Mouse (Mus musculus) midbrain, embryonic 15.5 days (tissue): ENCODE measurements around the gene Hist1h4i. TPM values are rescaled to one million over a fixed set of nuclear protein-coding genes. Genes with fewer than 3 reads are reported as not detected.
"Not testable (repeated sequence)": the region's sequence is repeated elsewhere in the genome, so short reads cannot be mapped to it uniquely, and the experiment has no call there.

Experiments used
- ATAC-seq: fragments of 200-750 bp; cut with Nextera tagmentation; replicated peaks from 2 replicates; pipeline ENCODE4 v1.8.0; 2017; ENCODE audit warnings: moderate TSS enrichment
- H3K27ac ChIP-seq: fragments of 300-500 bp; sonication (generic); 2 replicates; pipeline ENCODE4 v1.5.1; 2015; ENCODE audit warnings: mild to moderate bottlenecking, inconsistent platforms
- H3K27me3 ChIP-seq: fragments of 300-500 bp; sonication (generic); replicated peaks from 2 replicates; pipeline ENCODE4 v1.6.1; 2015; ENCODE audit warnings: inconsistent platforms
- H3K36me3 ChIP-seq: fragments of 300-500 bp; sonication (generic); replicated peaks from 2 replicates; pipeline ENCODE4 v1.6.1; 2015; ENCODE audit warnings: inconsistent platforms
- H3K4me1 ChIP-seq: fragments of 300-500 bp; sonication (generic); 2 replicates; pipeline ENCODE4 v1.6.1; 2015; ENCODE audit warnings: inconsistent platforms
- H3K4me2 ChIP-seq: fragments of 300-500 bp; sonication (generic); 2 replicates; pipeline ENCODE4 v1.6.1; 2015; ENCODE audit warnings: inconsistent platforms, mild to moderate bottlenecking, moderate library complexity
- H3K4me3 ChIP-seq: fragments of 300-500 bp; sonication (generic); 2 replicates; pipeline ENCODE4 v1.5.1; 2015; ENCODE audit warnings: mild to moderate bottlenecking, inconsistent platforms
- H3K9ac ChIP-seq: fragments of 300-500 bp; sonication (generic); 2 replicates; pipeline ENCODE4 v1.6.1; 2015; ENCODE audit warnings: mild to moderate bottlenecking, inconsistent platforms
- H3K9me3 ChIP-seq: fragments of 300-500 bp; sonication (generic); 2 replicates; pipeline ENCODE4 v1.6.1; 2016; ENCODE audit warnings: inconsistent platforms
- WGBS: fragments of 180-500 bp; shearing (Covaris S2); methylation state at CpG from one replicate; pipeline ENCODE4 v1.1.7; 2015; ENCODE audit warnings: mixed read lengths; 5-methylcytosine and 5-hydroxymethylcytosine counted together
- polyA plus RNA-seq: library from polyadenylated mRNA; unstranded; fragments of >200 nt; fragmentation: Nextera tagmentation; extraction: Ambion mirVana; gene quantifications from 2 replicates; pipeline ENCODE4 v1.2.1, GENCODE M21; 2015

Hist1h4i gene
- polyA plus RNA-seq, 1 experiment from 2014 or later: 5.7 TPM

DNA sequence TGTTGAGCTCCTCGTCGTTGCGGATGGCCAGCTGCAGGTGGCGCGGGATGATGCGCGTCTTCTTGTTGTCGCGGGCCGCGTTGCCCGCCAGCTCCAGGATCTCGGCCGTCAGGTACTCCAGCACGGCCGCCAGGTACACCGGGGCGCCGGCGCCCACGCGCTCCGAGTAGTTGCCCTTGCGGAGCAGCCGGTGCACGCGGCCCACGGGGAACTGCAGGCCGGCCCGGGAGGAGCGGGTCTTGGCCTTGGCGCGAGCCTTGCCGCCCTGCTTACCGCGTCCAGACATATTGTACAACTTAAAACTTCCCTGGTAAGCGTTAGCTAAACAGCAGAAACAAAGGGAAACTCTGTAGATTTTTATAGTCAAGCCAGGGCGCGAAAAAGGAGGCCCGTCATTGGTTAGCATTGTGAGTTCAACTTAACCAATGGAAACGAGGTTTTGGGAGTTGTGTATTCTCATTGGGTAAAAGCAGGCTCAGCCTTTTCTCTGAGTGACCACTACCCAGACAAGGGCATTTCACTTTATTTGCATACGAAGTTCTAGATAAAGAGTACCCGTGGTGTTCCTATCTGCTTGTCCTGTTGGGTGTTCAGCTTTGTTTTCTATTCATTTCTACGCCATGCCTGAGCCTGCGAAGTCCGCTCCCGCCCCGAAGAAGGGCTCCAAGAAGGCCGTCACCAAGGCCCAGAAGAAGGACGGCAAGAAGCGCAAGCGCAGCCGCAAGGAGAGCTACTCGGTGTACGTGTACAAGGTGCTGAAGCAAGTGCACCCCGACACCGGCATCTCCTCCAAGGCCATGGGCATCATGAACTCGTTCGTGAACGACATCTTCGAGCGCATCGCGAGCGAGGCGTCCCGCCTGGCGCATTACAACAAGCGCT, 5.7 kb downstream of the Hist1h4i start, which contains the start of the genes Hist1h2ah and Hist1h2bk:
Gene Hist1h2ah (minus strand): TSS at position 302 of the 882 bp plus-strand sequence.
Gene Hist1h2bk (plus strand): TSS at position 604 of the 882 bp plus-strand sequence.
- peak within 1 kb of the TSS; percentile 71 for H3K27ac ChIP-seq
- H3K9me3 ChIP-seq, H3K27me3 ChIP-seq, H3K36me3 ChIP-seq: not testable (repeated sequence)
- H3K4me1 ChIP-seq: peaks cover 21% of the 10 kb centered on the region
- H3K4me2 ChIP-seq: peak within 1 kb of the TSS; percentile 63
- WGBS: under 1% methylated on average over 34 of the region's 69 CpGs
- peak; percentile 99 for ATAC-seq
- H3K9ac ChIP-seq: peak within 1 kb of the TSS; percentile 27; the same call in 1 of the 2 replicates
- peak within 1 kb of the TSS; percentile 42 for H3K4me3 ChIP-seq

DNA sequence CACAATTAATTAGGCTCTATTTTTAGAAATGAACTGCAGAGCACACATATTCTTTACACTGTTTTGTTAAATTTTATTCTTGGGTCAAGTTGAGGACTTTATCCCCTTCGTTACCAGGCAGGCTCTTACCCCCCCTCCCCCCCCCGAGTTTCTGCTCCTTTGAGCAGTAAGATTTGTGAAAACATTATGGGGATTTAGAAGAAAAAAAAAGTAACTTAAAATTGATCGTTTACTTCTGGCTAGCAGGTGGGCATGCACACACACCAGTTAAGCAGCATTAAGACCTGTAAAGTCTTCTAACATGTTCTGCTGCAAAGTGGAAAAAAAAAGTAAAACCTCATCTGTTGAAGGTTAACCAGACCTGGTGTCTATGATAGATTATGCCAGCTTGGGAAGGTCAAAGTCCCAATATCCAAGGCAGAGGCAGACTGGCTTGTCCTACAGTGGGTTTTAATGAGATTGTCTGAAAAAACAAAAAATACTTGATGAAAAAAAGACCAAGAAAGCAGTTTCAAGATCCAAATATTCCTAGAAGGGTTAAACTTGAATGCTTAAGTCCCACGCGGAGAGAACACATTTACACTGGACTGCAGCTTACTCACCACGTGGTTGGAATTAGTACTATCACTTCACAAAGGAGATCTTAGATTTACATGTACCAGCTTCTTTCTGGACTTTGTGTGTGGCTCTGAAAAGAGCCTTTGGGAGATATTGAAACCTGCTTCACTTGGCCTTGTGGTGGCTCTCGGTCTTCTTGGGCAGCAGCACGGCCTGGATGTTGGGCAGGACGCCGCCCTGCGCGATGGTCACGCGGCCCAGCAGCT, 6.5 kb downstream of the Hist1h4i start:
- peak overlapping the region; percentile 63 for H3K4me2 ChIP-seq
- ATAC-seq: peak; percentile 2; the same call in 1 of the 2 replicates
- WGBS: 0% methylated on average over 14 of the region's 14 CpGs
- H3K4me3 ChIP-seq: peak overlapping the region; percentile 42
- H3K9ac ChIP-seq: peak overlapping the region; percentile 27; the same call in 1 of the 2 replicates
- H3K36me3 ChIP-seq: no peaks in the 10 kb centered on the region
- H3K4me1 ChIP-seq: peaks cover 14% of the 10 kb centered on the region
- no peaks in the 10 kb centered on the region for H3K9me3 ChIP-seq
- no peaks in the 10 kb centered on the region for H3K27me3 ChIP-seq
- H3K27ac ChIP-seq: 0 out of 2 replicates have a peak overlapping the region, but pooled peaks have one; percentile 38

DNA sequence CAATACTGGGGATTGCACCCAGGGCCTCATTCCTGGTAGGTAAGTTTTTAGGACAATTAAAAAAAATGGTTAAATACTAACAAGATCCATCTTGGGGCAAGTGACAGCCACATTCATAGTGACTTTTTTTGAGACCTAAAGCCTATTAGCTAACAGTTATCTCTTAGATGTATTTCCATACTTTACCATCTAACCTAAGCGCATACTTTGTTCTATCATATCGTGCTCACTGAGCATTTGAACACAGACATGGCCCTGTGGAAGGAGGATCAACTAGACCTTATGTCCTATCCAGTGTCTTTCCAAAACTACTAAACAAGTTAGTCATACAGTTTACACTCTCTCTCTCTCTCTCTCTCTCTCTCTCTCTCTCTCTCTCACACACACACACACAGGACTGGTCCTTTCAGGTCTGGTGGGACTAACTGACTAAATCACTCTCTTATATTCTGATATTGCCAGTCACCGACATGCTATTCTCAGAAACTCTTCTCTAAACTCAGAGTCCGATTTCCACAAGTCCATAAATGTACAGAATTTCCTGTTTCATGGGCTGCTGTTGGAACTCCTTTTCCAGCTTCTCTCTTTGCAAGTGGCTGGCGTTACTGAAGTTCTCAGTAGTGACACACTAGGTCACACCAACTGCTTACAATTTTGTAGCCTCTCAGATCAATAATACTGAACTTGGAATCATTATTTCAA, 7.3 kb downstream of the Hist1h4i start:
- Histone ChIP-seq H3K4me2 (0 out of 2 replicates have a peak overlapping the region, but pooled peaks have one; percentile 0), H3K9ac (no peak overlapping the region)

GRCm38 (mm10) chr13:22030493-22030892, 10.7 kb downstream of the Hist1h4i start:
- Histone ChIP-seq H3K27ac (no peak overlapping the region), H3K9ac (no peak overlapping the region), H3K27me3 (no peaks in the 10 kb centered on the region), H3K4me2 (no peak overlapping the region), H3K36me3 (no peaks in the 10 kb centered on the region), H3K4me3 (no peak overlapping the region), H3K9me3 (no peaks in the 10 kb centered on the region), H3K4me1 (peaks cover 20% of the 10 kb centered on the region)
- WGBS: 13% methylated on average over 4 of the region's 4 CpGs
- no peak for ATAC-seq

More for the DNA sequence above, 7.3 kb downstream of the Hist1h4i start:
- Histone ChIP-seq H3K4me1 (peaks cover 17% of the 10 kb centered on the region), H3K9me3 (no peaks in the 10 kb centered on the region), H3K36me3 (no peaks in the 10 kb centered on the region), H3K4me3 (no peak overlapping the region), H3K27ac (no peak overlapping the region), H3K27me3 (no peaks in the 10 kb centered on the region)
- no peak for ATAC-seq
- WGBS: 55% methylated on average over 5 of the region's 5 CpGs

GRCm38 (mm10) chr13:22029928-22030327, 11.2 kb downstream of the Hist1h4i start:
- Histone ChIP-seq H3K36me3 (no peaks in the 10 kb centered on the region), H3K4me2 (no peak overlapping the region), H3K9me3 (no peaks in the 10 kb centered on the region), H3K27me3 (no peaks in the 10 kb centered on the region), H3K4me3 (no peak overlapping the region), H3K4me1 (peaks cover 19% of the 10 kb centered on the region), H3K9ac (no peak overlapping the region), H3K27ac (no peak overlapping the region)
- no peak for ATAC-seq
- WGBS: 35% methylated on average over 8 of the region's 8 CpGs

GRCm38 (mm10) chr13:22028673-22029460, 12.3 kb downstream of the Hist1h4i start:
- no peaks in the 10 kb centered on the region for H3K9me3 ChIP-seq
- peak; percentile 80 for ATAC-seq
- under 1% methylated on average over 40 of the region's 40 CpGs for WGBS

GRCm38 (mm10) chr13:22026058-22027031, 14.8 kb downstream of the Hist1h4i start:
- peak overlapping the region; percentile 52 for H3K9ac ChIP-seq
- peaks cover 24% of the 10 kb centered on the region for H3K4me1 ChIP-seq
- peak overlapping the region; percentile 51 for H3K4me2 ChIP-seq
- H3K4me3 ChIP-seq: peak overlapping the region; percentile 52
- peak; percentile 72 for ATAC-seq
- no peaks in the 10 kb centered on the region for H3K9me3 ChIP-seq
- H3K36me3 ChIP-seq: no peaks in the 10 kb centered on the region
- H3K27me3 ChIP-seq: peaks cover 9% of the 10 kb centered on the region; the same call in 1 of the 2 replicates
- 1% methylated on average over 35 of the region's 35 CpGs for whole genome bisulfite sequencing
- H3K27ac ChIP-seq: peak overlapping the region; percentile 76

More at GRCm38 (mm10) chr13:22028673-22029460, 12.3 kb downstream of the Hist1h4i start:
- peaks cover 3% of the 10 kb centered on the region; the same call in 1 of the 2 replicates for H3K27me3 ChIP-seq
- no peaks in the 10 kb centered on the region for H3K36me3 ChIP-seq
- H3K27ac ChIP-seq: peak overlapping the region; percentile 63
- peaks cover 14% of the 10 kb centered on the region for H3K4me1 ChIP-seq
- H3K9ac ChIP-seq: peak overlapping the region; percentile 56
- peak overlapping the region; percentile 50 for H3K4me3 ChIP-seq
- H3K4me2 ChIP-seq: peak overlapping the region; percentile 63

GRCm38 (mm10) chr13:22022241-22022640, 18.9 kb downstream of the Hist1h4i start:
- no peaks in the 10 kb centered on the region for H3K36me3 ChIP-seq
- WGBS: 1% methylated on average over 9 of the region's 9 CpGs
- H3K4me3 ChIP-seq: peak overlapping the region; percentile 35
- H3K27me3 ChIP-seq: peaks cover 38% of the 10 kb centered on the region
- H3K9me3 ChIP-seq: no peaks in the 10 kb centered on the region
- peak overlapping the region; percentile 50 for H3K4me2 ChIP-seq
- peaks cover 29% of the 10 kb centered on the region for H3K4me1 ChIP-seq
- no peak overlapping the region for H3K27ac ChIP-seq
- peak; percentile 53; the same call in 1 of the 2 replicates for ATAC-seq
- no peak overlapping the region for H3K9ac ChIP-seq

DNA sequence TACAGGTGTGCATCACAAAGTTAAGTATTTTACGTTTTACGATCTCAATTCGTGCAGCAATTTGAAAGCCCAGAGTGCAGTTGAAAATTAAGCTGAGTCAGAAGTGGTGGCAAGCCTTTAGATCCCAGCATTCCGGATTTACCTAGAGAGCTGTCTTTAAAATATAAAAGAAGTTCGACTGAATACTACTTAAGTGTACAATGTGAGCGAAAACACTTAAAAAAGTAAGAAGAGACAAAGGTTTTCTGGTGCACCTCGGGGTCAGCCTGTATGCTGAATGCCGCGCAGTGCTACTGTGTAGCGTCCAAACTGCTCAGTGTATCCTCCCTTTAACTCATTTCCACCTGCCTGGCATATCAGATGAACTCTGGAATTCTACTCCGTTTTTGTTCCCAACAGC, 19.6 kb downstream of the Hist1h4i start:
- H3K27me3 ChIP-seq: peaks cover 43% of the 10 kb centered on the region

DNA sequence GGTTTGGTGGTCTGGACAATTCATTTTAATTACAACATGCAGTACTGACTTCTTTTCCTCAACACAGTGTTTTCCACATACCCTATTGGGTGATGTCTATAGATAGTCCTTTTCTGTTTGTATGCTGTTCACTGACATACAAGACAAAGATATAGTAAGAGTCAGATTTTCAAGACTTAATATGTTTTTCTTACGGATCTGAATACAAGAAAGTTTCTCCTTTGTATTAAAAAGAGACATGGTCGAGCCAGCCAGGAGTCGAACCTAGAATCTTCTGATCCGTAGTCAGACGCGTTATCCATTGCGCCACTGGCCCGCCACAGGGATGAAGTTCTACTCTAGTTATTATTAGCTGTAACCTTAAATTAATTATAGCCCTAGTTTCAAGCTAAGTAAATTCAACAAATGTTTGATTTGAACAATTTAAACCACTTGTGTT, 20.2 kb downstream of the Hist1h4i start:
- Histone ChIP-seq H3K9me3 (no peaks in the 10 kb centered on the region), H3K36me3 (no peaks in the 10 kb centered on the region), H3K9ac (no peak overlapping the region), H3K4me2 (peak overlapping the region; percentile 50), H3K4me1 (peaks cover 24% of the 10 kb centered on the region), H3K27me3 (peaks cover 49% of the 10 kb centered on the region), H3K27ac (no peak overlapping the region), H3K4me3 (peak overlapping the region; percentile 35)
- 0% methylated on average over 8 of the region's 8 CpGs for WGBS
- peak; percentile 41; the same call in 1 of the 2 replicates for ATAC-seq

More for the DNA sequence above, 19.6 kb downstream of the Hist1h4i start:
- H3K4me1 ChIP-seq: peaks cover 27% of the 10 kb centered on the region
- H3K4me3 ChIP-seq: peak overlapping the region; percentile 35
- under 1% methylated on average over 11 of the region's 11 CpGs for WGBS
- no peak for ATAC-seq
- H3K36me3 ChIP-seq: no peaks in the 10 kb centered on the region
- no peaks in the 10 kb centered on the region for H3K9me3 ChIP-seq
- H3K27ac ChIP-seq: no peak overlapping the region
- H3K4me2 ChIP-seq: peak overlapping the region; percentile 50
- H3K9ac ChIP-seq: no peak overlapping the region
